Mouse (Mus musculus): ENCODE measurements around the gene Htr6. TPM values are rescaled to one million over a fixed set of nuclear protein-coding genes. Genes with fewer than 3 reads are reported as not detected.

Htr6 gene
- polyA plus RNA-seq, 1 experiment = 0.19 TPM

- DNase-seq = no peak
Measured at GRCm38 (mm10) chr4:139110858-139111257, 35.5 kb upstream of the Htr6 start.

GRCm38 (mm10) chr4:139105453-139105852 lies 30.1 kb upstream of the Htr6 start:
- H3K4me1 ChIP-seq (ENCODE audit: control insufficient read depth, insufficient read depth, low read length) = peaks cover 6% of the 10 kb centered on the region
- no peak for DNase-seq
- no peak overlapping the region for H3K4me3 ChIP-seq (replicated peaks; ENCODE audit: extremely low read depth, low read depth, low read length)
- no peak for TF ChIP-seq POLR2A (IDR thresholded peaks at IDR 0.05; ENCODE audit: borderline replicate concordance, extremely low read depth, low read depth, low read length)
- no peak for TF ChIP-seq CTCF (IDR thresholded peaks at IDR 0.05; ENCODE audit: insufficient read depth, low read length)
- 94% methylated on average over 1 of the region's 1 CpGs for WGBS

More at GRCm38 (mm10) chr4:139110858-139111257, 35.5 kb upstream of the Htr6 start:
- TF ChIP-seq POLR2A (IDR thresholded peaks at IDR 0.05; ENCODE audit: borderline replicate concordance, extremely low read depth, low read depth, low read length) (no peak), CTCF (IDR thresholded peaks at IDR 0.05; ENCODE audit: insufficient read depth, low read length) (no peak)
- Histone ChIP-seq H3K4me3 (replicated peaks; ENCODE audit: extremely low read depth, low read depth, low read length) (no peak overlapping the region), H3K4me1 (ENCODE audit: control insufficient read depth, insufficient read depth, low read length) (peaks cover 14% of the 10 kb centered on the region)
- 37% methylated on average over 3 of the region's 3 CpGs for WGBS

- TF ChIP-seq POLR2A (IDR thresholded peaks at IDR 0.05; ENCODE audit: borderline replicate concordance, extremely low read depth, low read depth, low read length) = no peak
- TF ChIP-seq CTCF (IDR thresholded peaks at IDR 0.05; ENCODE audit: insufficient read depth, low read length) = no peak
- WGBS = 55% methylated on average over 6 of the region's 6 CpGs
- no peak for DNase-seq
- Histone ChIP-seq H3K4me1 (ENCODE audit: control insufficient read depth, insufficient read depth, low read length) (peaks cover under 1% of the 10 kb centered on the region), H3K4me3 (replicated peaks; ENCODE audit: extremely low read depth, low read depth, low read length) (no peak overlapping the region)
Measured at GRCm38 (mm10) chr4:139101546-139101945, 26.2 kb upstream of the Htr6 start.

- 87% methylated on average over 8 of the region's 8 CpGs for WGBS
- no peak overlapping the region for H3K4me3 ChIP-seq (replicated peaks; ENCODE audit: extremely low read depth, low read depth, low read length)
- no peak for TF ChIP-seq POLR2A (IDR thresholded peaks at IDR 0.05; ENCODE audit: borderline replicate concordance, extremely low read depth, low read depth, low read length)
- TF ChIP-seq CTCF (IDR thresholded peaks at IDR 0.05; ENCODE audit: insufficient read depth, low read length) = no peak
- peaks cover 12% of the 10 kb centered on the region for H3K4me1 ChIP-seq (ENCODE audit: control insufficient read depth, insufficient read depth, low read length)
- DNase-seq = no peak
Measured at GRCm38 (mm10) chr4:139100326-139100725, 25.0 kb upstream of the Htr6 start.

GRCm38 (mm10) chr4:139096201-139096600 lies 20.8 kb upstream of the Htr6 start:
- TF ChIP-seq POLR2A (IDR thresholded peaks at IDR 0.05; ENCODE audit: borderline replicate concordance, extremely low read depth, low read depth, low read length) (no peak), CTCF (IDR thresholded peaks at IDR 0.05; ENCODE audit: insufficient read depth, low read length) (no peak)
- WGBS = 16% methylated on average over 5 of the region's 5 CpGs
- peaks cover 12% of the 10 kb centered on the region for H3K4me1 ChIP-seq (ENCODE audit: control insufficient read depth, insufficient read depth, low read length)
- H3K4me3 ChIP-seq (replicated peaks; ENCODE audit: extremely low read depth, low read depth, low read length) = no peak overlapping the region
- DNase-seq = no peak

GRCm38 (mm10) chr4:139095406-139095805 lies 20.0 kb upstream of the Htr6 start:
- WGBS = 60% methylated on average over 1 of the region's 1 CpGs
- H3K4me3 ChIP-seq (replicated peaks; ENCODE audit: extremely low read depth, low read depth, low read length) = no peak overlapping the region
- H3K4me1 ChIP-seq (ENCODE audit: control insufficient read depth, insufficient read depth, low read length) = peaks cover 14% of the 10 kb centered on the region
- peak; percentile 58 for DNase-seq
- no peak for TF ChIP-seq POLR2A (IDR thresholded peaks at IDR 0.05; ENCODE audit: borderline replicate concordance, extremely low read depth, low read depth, low read length)
- no peak for TF ChIP-seq CTCF (IDR thresholded peaks at IDR 0.05; ENCODE audit: insufficient read depth, low read length)

- Histone ChIP-seq H3K4me1 (ENCODE audit: control insufficient read depth, insufficient read depth, low read length) (peaks cover 14% of the 10 kb centered on the region), H3K4me3 (replicated peaks; ENCODE audit: extremely low read depth, low read depth, low read length) (peak overlapping the region; percentile 49)
- WGBS = 29% methylated on average over 13 of the region's 13 CpGs
- no peak for TF ChIP-seq POLR2A (IDR thresholded peaks at IDR 0.05; ENCODE audit: borderline replicate concordance, extremely low read depth, low read depth, low read length)
- no peak for TF ChIP-seq CTCF (IDR thresholded peaks at IDR 0.05; ENCODE audit: insufficient read depth, low read length)
- no peak for DNase-seq
Measured at GRCm38 (mm10) chr4:139093196-139093530, 17.8 kb upstream of the Htr6 start.

GRCm38 (mm10) chr4:139092356-139093195 lies 17.2 kb upstream of the Htr6 start, which contains the start of gene Nbl1:
Gene Nbl1, minus strand, starts transcription at chr4:139092993.
- peak; percentile 64 for DNase-seq
- 1% methylated on average over 102 of the region's 105 CpGs for WGBS
- Histone ChIP-seq H3K4me3 (replicated peaks; ENCODE audit: extremely low read depth, low read depth, low read length) (peak within 1 kb of the TSS; percentile 49), H3K4me1 (ENCODE audit: control insufficient read depth, insufficient read depth, low read length) (peaks cover 14% of the 10 kb centered on the region)
- no peak for TF ChIP-seq CTCF (IDR thresholded peaks at IDR 0.05; ENCODE audit: insufficient read depth, low read length)
- TF ChIP-seq POLR2A (IDR thresholded peaks at IDR 0.05; ENCODE audit: borderline replicate concordance, extremely low read depth, low read depth, low read length) = no peak; the same call in 1 of the 2 replicates

- Histone ChIP-seq H3K4me3 (replicated peaks; ENCODE audit: extremely low read depth, low read depth, low read length) (peak overlapping the region; percentile 49), H3K4me1 (ENCODE audit: control insufficient read depth, insufficient read depth, low read length) (peaks cover 14% of the 10 kb centered on the region)
- 9% methylated on average over 28 of the region's 28 CpGs for WGBS
- TF ChIP-seq CTCF (IDR thresholded peaks at IDR 0.05; ENCODE audit: insufficient read depth, low read length) = no peak
- 0 out of 2 replicates have a peak, but pooled peaks have one; percentile 40 for TF ChIP-seq POLR2A (IDR thresholded peaks at IDR 0.05; ENCODE audit: borderline replicate concordance, extremely low read depth, low read depth, low read length)
- peak; percentile 47 for DNase-seq
Measured at GRCm38 (mm10) chr4:139091478-139092355, 16.3 kb upstream of the Htr6 start.
